Mouse (Mus musculus): ENCODE results near the gene Gm17581.

Gene Gm17581

GRCm38 (mm10) chr2:155691336-155691722, 44.3 kb downstream of the Gm17581 start:
- in situ Hi-C loops (cut with MboI, MseI) = loop anchor here (5.0 kb wide), 1 partner anchor 71 kb away; no protein-coding TSS in a partner anchor

GRCm38 (mm10) chr2:155689211-155689610, 46.5 kb downstream of the Gm17581 start:
- in situ Hi-C loops (cut with MboI, MseI) = no loop called here

GRCm38 (mm10) chr2:155687746-155688145, 47.9 kb downstream of the Gm17581 start:
- in situ Hi-C loops (cut with MboI, MseI) = no loop called here

GRCm38 (mm10) chr2:155686572-155686971, 49.1 kb downstream of the Gm17581 start:
- in situ Hi-C loops (cut with MboI, MseI) = no loop called here

Data from T-helper 2 cell (primary cell).